Mouse (Mus musculus) c-Kit-positive CD71-negative TER-119-negative erythroid progenitor cells, embryonic 14.5 days (primary cell): Measurements from ENCODE around the gene Ric3.

Experiments used
- DNase-seq: peaks from one replicate; pipeline ENCODE4 v3.0.0-alpha.2; 2013; ENCODE audit warnings: low read depth

The Ric3 gene

GRCm38 (mm10) chr7:109000315-109000954 lies 82.7 kb downstream of the Ric3 start:
- DNase-seq: peak; percentile 13

DNA sequence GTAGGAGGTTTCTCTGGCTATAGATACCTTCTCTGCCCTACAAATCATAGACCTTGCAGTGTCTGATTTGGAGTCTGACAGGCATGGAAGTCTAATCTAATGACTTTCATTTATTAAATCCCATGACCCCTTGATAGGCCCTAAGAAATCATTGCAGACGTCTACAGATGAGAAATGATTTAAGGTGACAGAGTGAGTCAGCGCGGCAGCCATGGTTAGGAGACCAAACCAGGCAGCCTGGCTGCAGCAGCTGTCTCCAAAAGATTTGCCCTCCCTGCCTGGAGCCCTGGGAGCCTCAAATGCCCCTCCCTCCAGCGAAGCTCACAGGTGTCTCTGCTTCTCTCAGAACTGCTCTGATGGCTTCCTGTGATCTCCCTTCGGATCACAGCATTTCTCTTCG lies 87.0 kb downstream of the Ric3 start:
- no peak for DNase-seq

DNA sequence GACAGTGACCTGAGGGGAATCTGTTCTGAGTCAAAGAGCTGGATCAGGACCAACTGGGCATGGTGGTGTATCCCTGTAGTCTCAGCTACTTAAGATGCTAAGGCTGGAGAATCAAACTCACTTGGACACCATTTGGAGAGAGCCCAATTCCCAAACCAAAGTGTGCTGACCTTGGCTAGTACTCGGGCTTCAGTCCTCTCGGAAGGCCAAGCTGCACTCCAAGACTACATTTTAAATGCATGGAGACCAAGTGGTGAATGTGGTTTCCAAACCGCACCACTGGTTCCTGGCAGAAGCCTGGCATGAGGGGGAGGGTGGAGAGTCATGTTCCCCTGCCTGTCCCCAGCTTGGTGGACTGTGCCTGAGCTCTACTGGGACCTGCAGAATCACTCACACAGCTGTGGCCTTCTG lies 89.2 kb downstream of the Ric3 start:
- DNase-seq: no peak

- no peak for DNase-seq
Observed at GRCm38 (mm10) chr7:108993230-108993629, 89.9 kb downstream of the Ric3 start.

DNA sequence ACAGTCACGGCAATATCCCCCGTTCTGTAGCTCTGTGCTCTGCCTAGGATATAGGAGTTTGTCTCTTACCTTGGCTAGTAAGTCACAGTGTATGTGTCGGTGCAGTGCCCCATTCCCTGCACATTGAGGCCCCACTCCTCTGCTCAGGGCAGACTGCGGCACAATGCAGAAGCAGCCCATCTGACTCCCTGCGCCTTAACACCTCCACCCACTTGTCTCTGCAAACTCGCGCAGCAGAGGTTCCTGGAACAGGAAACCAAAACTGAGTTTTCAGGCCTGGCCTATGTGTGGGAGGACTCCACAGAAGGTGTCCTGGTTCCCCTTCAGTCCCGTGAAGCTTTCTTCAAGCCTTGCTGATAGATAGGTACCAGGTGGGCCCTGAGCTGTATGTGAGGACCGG lies 91.9 kb downstream of the Ric3 start:
- DNase-seq: no peak

DNA sequence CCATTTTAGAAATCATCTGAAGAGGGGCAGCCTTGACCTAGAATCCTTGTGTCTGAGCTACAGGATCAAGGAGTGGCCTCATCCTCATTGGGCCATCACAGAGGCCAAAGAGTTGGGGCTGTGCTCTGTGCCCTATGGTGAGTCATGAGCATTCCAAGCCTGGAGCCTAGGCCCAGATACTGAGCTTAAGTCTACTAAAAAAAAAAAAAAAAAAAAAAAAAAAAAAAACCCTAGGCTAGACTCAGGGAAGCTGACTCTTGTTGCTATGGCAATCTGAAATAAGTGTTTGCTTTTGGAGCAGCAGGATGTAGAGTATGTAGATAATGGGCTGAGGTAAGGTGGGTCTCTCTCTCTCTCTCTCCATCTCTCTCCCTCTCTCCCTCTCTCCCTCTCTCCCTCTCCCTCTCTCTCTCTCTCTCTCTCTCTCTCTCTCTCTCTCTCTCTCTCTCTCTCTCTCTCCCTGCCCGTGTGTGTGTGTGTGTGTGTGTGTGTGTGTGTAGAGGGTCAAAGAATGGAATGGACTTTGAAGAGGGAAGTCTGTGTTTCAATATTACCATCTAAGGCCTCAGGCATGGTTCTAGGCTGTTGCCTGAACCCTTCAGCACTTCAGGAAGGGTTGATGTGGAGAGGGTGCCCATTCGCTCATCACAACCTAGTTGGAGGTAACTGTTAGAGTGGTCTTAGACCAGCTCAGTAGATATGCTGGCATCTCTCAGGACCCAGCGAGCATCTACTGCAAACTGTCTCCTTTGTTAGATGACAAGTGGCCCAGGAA lies 97.0 kb downstream of the Ric3 start:
- no peak for DNase-seq
